Mouse (Mus musculus) embryonic fibroblast, embryonic 13.5 days (primary cell): Measurements from ENCODE around the gene Wls. TPM values are rescaled to one million over a fixed set of nuclear protein-coding genes. Genes with fewer than 3 reads are reported as not detected.

Experiments used
- H3K27ac ChIP-seq: 2 replicates; pipeline ENCODE4 v1.5.1; 2012; ENCODE audit warnings: low read length, control low read depth, inconsistent platforms; ENCODE audit not compliant: insufficient read depth
- H3K4me1 ChIP-seq: 2 replicates; pipeline ENCODE4 v1.6.1; 2011; ENCODE audit warnings: low read length; ENCODE audit not compliant: control insufficient read depth, insufficient read depth
- H3K4me3 ChIP-seq: 2 replicates; pipeline ENCODE4 v1.5.1; 2011; ENCODE audit warnings: mild to moderate bottlenecking, control low read depth, low read length; ENCODE audit not compliant: insufficient read depth
- CTCF ChIP-seq: IDR thresholded peaks from 2 replicates; pipeline ENCODE4 v1.5.1; 2011; ENCODE audit warnings: mild to moderate bottlenecking, control low read depth, low read length, moderate library complexity, borderline replicate concordance; ENCODE audit not compliant: insufficient read depth
- POLR2A ChIP-seq: IDR thresholded peaks from 2 replicates; pipeline ENCODE4 v1.6.1; 2011; ENCODE audit warnings: low read depth, mild to moderate bottlenecking, control low read depth, low read length, moderate library complexity
- polyA plus RNA-seq: library from polyadenylated mRNA; stranded (reverse); fragments of >200 nt; gene quantifications from 2 replicates; pipeline ENCODE4 v1.2.4, GENCODE M21; 2011; ENCODE audit warnings: low read depth; ENCODE audit not compliant: missing spikeins, insufficient read length

Wls gene
- 356 and 416 TPM in 2 replicates for polyA plus RNA-seq

DNA sequence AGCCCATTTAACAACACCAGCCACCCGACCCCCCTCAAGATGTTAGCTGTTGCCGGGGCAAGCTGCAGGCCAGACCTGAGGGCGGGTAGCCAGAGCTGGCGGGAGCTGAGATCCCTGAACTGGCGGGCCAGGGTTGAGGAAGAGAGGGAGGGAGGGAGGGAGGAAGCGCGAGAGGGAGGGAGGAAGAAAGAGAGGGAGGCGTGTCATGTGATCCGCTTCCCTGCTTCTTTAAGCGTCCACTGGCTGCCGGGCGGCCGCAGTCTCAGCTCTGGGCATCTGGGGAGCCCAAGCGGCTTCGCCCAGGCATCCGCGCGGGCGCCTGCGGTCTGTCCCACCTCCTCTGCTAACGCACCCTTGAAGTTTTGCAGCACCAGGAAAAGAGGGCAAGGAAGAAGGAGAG is at the start of gene Wls:
Gene Wls, plus strand, starts transcription at position 192 of the 400 bp plus-strand sequence.
- TF ChIP-seq CTCF (no peak), POLR2A (peak; percentile 94)
- Histone ChIP-seq H3K4me1 (no peaks in the 10 kb centered on the region; the same call in 1 of the 2 replicates), H3K27ac (peak within 1 kb of the TSS; percentile 94), H3K4me3 (peak within 1 kb of the TSS; percentile 99)

DNA sequence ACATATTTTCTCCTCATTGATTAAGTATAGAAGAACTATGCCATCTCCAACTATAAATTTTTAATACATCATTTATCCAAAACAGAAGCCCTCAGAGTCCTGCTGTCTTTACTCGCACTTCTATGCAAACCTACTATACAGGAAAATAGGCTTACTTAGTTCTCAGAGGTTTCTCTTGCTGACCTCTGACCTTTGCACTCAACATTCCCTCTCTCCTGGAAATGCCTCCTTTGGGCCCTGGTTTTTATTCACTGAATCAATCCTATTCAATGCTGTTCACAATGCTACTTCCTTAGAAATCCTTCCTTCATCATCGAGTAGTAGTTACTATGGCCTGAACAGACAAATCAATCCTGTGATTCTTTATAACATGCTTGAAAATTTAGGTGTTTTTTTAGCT is 49.7 kb upstream of the Wls start:
- H3K4me1 ChIP-seq, result no peaks in the 10 kb centered on the region
- H3K4me3 ChIP-seq, result no peak overlapping the region
- no peak for TF ChIP-seq CTCF
- TF ChIP-seq POLR2A, result no peak
- H3K27ac ChIP-seq, result no peak overlapping the region

DNA sequence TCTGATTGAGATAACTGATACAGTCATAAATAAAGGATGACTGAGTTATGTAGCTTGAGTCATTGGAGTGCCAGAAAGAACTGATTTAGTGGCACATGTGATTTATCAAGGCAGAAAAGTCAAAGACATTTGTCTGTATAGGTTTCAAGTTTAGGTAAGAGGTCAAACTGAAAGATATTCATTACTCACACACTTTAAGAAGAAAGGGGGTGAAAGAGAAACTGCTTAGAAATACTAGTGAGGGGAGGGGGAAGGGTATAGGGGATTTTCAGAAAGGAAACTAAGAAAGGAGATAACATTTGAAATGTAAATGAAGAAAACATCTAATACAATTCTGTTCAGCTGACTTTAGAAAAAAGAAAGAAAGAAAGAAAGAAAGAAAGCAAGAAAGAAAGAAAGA is 7.9 kb upstream of the Wls start:
- Histone ChIP-seq H3K4me3 (no peak overlapping the region), H3K4me1 (no peaks in the 10 kb centered on the region), H3K27ac (no peak overlapping the region)
- TF ChIP-seq POLR2A (no peak), CTCF (no peak)

DNA sequence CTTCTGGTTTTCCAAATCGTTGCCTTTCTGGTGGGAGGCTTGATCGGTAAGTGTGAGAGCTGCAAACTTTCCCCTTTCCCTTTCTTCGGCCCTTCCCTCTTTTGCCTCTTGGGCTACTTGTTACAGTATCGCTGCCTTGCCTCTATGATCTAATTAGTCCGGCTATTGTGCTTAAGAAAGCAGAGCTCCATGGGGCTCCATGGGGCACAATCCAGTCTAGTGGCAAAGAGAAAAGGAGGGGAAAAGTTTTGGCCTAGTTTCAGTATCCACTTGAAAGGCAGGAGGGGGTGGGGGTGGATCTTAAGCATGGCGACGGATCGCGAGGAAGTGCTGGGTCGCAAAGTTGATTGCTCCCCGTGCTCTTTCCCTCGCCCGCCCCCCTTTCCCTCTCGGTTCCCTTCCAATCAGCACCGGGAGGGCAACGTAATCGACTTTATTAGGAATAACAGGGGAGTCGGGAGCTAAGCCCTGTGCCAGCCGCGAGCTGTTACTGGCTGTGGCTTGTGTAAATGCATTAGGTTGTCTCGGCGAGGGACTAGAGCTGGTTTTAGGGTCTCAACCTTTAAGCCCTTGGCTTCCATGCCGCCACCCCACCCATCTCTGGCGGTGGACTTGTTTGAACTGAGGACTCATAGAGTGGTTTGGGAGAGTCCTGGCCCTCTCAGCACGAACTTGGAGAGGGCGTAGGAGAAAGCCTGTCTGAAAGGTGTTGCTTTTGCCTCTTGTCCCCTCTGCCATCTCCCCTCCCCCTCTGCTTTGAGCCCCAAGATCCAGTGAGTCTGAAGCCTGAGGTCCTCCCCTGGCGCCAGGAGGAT is 737 bp downstream of the Wls start:
- Histone ChIP-seq H3K4me1 (no peaks in the 10 kb centered on the region; the same call in 1 of the 2 replicates), H3K27ac (peak overlapping the region; percentile 94), H3K4me3 (peak overlapping the region; percentile 99)
- TF ChIP-seq POLR2A (peak; percentile 85), CTCF (no peak)

DNA sequence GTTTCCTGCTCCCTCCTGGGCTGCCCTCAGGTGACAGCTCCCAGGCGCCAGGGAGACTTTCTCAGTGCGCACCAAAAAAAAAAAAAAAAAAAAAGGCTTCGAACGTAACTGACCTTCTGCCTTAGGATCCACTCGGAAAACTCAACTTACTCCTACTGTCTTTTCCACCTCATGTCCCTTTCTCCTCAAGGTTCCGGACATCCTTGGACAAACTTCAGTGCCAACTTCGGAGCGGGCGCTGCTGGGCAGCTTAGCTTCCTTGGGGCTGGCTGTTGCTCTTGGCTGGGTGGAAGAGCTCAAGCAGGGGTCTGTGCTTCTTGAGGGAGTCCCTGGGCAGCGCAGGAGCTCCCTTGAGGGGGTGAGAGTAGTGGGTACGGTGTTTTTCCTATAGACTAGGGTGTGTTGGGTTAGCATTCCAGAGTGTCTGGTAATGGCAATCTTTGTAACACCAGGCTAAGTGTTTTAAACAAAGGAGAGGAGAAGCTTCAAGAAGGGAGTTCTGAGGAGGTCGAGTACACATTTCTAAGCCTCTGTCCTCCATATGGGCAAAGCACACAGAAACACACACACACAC is 1.4 kb downstream of the Wls start:
- no peak for TF ChIP-seq CTCF
- TF ChIP-seq POLR2A, result peak; percentile 36; the same call in 1 of the 2 replicates
- Histone ChIP-seq H3K4me1 (no peaks in the 10 kb centered on the region; the same call in 1 of the 2 replicates), H3K4me3 (peak overlapping the region; percentile 99), H3K27ac (peak overlapping the region; percentile 94)

DNA sequence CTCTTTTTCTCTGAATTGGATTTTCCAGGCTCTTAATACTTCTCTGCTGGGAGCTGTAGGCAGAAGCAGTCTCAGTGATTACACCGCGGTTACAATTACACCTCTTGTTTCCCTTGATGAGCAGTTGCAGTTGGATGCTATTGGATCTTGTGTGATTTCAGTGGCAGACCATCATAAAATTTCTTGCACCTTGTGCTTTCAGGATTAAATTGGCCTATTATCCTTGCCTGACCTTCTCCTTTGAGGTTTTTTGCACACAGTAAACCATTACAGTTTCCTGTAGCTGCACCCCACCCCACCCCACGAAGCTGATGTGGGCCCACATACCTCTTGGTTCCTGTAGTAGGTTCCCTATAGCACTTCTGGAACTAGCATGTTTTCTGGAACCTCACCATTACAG is 2.0 kb downstream of the Wls start:
- TF ChIP-seq POLR2A (no peak), CTCF (no peak)
- Histone ChIP-seq H3K4me3 (peak overlapping the region; percentile 99), H3K27ac (peak overlapping the region; percentile 94), H3K4me1 (peaks cover under 1% of the 10 kb centered on the region; the same call in 1 of the 2 replicates)

DNA sequence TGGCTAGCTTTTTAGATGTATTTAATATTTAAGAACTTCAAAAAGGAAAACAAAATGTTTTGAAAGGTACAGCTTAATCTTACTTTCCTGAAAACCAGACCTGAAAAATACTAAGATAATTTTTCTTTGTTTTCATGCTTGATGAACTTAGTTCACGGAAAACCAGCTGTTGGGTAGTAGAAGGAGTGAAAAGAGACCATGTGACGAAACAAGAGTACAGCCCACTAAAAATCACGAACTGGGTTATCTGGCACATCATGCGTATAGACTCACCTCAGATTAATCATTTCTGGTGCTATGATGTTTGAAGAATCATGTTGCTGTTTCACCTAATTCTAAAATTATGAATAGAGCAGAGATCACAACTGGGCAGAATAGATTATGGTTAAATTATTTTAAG is 3.7 kb downstream of the Wls start:
- H3K4me3 ChIP-seq, result peak overlapping the region; percentile 40
- no peak for TF ChIP-seq CTCF
- H3K27ac ChIP-seq, result no peak overlapping the region
- H3K4me1 ChIP-seq, result peaks cover 3% of the 10 kb centered on the region

DNA sequence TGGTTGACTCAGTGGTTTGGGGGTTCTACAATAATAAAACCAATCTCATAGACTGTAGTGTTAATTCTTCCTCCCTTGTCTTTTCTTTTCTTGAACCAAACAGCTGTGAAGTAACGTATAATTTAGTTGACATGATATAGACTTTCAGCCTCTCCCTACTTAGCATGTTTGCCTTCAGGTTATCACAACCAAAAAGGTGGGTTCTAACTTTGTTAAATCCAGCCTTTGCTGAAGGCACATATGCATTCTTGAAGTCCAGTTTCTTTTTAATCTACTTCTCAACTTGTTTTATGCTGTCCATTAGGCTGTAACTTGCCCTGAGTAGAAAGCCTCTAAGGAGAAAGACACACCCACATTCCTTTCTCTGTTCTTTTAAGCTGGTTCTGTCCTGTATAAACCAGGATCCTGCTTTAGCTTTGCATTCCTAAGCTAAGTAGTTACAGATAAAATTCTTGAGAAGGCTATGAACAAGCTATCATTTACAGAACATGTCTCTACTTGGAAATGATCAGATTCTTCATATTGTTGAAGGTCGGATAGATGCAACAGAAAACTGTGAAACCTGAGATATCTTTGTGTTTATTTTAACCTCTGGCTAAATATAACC is 8.0 kb downstream of the Wls start:
- Histone ChIP-seq H3K27ac (peak overlapping the region; percentile 52), H3K4me3 (no peak overlapping the region), H3K4me1 (peaks cover 3% of the 10 kb centered on the region)
- TF ChIP-seq CTCF (no peak), POLR2A (no peak)

DNA sequence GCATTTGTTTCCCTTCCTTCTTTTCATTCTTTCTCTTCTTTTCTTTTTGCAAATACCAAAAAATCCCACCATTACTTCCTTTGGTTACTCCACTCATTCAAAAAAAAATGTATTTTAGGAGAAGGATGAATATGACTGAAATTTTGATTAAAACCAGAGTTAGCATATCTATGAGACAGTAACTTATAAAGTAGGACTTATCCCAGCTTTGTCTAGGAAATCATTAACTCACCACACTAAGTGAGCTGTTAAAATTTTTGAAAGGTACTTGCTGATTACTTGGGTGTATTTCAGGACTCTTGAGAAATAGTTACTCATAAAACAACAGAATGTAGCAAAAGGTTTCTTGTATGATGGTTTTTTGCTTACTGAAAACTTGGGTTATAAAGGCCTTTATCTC is 8.7 kb downstream of the Wls start:
- H3K27ac ChIP-seq, result peak overlapping the region; percentile 18; the same call in 1 of the 2 replicates

More for the DNA sequence above, 8.7 kb downstream of the Wls start:
- Histone ChIP-seq H3K4me3 (no peak overlapping the region), H3K4me1 (peaks cover 3% of the 10 kb centered on the region)
- TF ChIP-seq CTCF, result no peak
- TF ChIP-seq POLR2A, result no peak
